Mouse (Mus musculus) embryonic stem cell, embryonic (primary cell): ENCODE data around the gene Arhgap11a.

Experiments
- CTCF ChIA-PET, 4 experiments: fragments of 300-600 bp in 2 of 4; fragments of 350-600 bp in 2 of 4; sonication (Branson Sonifier 250); formaldehyde crosslinking; loops; one replicate each; lab custom pipeline; 2022; ENCODE audit warnings: inconsistent platforms in 2 of 4; lab: Charles Lee
- POLR2A ChIA-PET, 4 experiments: fragments of 300-600 bp in 2 of 4; fragments of 350-600 bp in 2 of 4; sonication (Branson Sonifier 250); formaldehyde crosslinking; loops; one replicate each; lab custom pipeline; 2022; ENCODE audit warnings: antibody characterized with exemption in 4 of 4, inconsistent platforms in 1 of 4; lab: Charles Lee

The Arhgap11a gene

DNA sequence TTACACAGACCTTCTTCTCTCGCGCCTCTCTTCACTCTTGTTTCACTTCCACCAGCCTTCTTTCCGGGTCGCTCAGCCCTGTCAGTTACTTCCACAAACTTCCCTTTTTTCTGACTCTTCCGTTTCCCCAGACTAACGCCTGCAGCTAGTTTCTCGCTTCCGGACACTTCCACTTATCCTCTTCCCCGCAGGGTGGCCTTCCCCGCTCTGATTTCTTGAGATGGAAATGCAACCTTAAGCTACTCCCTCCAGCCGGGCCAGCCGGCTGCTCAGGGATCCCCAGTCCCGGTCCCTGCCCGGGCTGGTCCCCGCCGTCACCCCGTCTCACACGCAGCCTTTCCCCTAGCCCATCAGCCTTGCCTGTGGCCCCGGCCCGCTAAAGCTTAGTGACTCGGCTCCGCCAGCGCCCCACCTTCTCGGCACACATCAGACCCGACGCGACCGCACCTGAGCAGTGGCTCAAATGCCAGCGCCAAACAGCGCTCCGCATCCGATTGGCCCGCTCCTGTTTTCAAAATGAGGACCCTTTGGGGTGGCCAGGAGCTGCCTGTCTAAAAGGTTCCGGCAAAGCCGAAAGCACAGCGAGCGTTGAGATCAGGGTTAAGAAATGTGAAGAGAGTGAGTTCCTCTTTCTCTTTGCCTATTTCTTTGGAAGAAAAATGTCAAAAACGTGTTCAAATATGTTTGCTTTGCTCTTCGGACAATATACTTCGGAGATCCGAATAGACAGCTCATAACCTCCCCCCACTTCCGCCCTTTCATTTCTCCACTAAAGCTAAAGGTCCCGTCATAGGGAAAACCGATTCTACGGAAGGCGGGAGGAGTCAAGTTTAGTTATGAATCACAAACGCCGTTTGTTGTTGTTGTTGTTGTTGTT lies at the start of gene Arhgap11a:
Gene Arhgap11a, minus strand, starts transcription at position 417 of the 877 bp plus-strand sequence.
- CTCF ChIA-PET: interaction anchor here (0.5 to 1.3 kb wide), 7 partner anchors 16 to 1097 kb away, joined by 3 to 6 read pairs (median 3); no protein-coding TSS in a partner anchor
- POLR2A ChIA-PET: interaction anchor here (0.5 to 4.7 kb wide), 76 partner anchors 9 to 1725 kb away, joined by 3 to 62 read pairs (median 4); partner anchors contain the start of genes Scg5 (in 4 of the 4), Zfp770 (in 3 of the 4), Emc4 (in 2 of the 4) and Gjd2 (in 2 of the 4)

GRCm38 (mm10) chr2:113893385-113894122 lies 45.1 kb upstream of the Arhgap11a start:
- ChIA-PET CTCF (no interaction called here), POLR2A (interaction anchor here in 1 of 4 experiments (1.5 kb wide), 1 partner anchor 44 kb away, joined by 3 read pairs; no protein-coding TSS in a partner anchor)

GRCm38 (mm10) chr2:113887166-113887565 lies 38.7 kb upstream of the Arhgap11a start:
- CTCF ChIA-PET: no interaction called here

DNA sequence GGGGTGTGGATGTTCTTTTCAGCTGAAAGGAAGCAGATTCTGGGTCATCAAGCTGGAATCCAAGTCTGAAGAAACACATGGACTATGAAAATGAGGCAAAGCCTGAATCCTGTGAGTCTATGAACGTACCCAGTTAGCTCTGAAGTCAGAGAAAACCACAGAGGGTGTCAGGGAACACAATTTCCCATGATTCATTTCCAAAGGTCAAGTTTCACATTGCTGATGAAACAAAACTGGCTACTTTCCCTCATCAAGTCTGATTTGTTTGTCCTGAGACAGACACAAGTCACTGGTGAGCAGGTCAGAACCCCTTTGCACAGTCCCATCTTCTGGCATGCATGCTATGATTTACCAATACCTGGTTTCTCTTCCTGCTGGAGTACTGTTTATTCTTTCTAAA lies 37.6 kb upstream of the Arhgap11a start:
- POLR2A ChIA-PET: interaction anchor here in 2 of 4 experiments (0.6 to 2.6 kb wide), 2 partner anchors 37 to 853 kb away, joined by 3 to 6 read pairs; partner anchors contain the start of gene Arhgap11a (in 1 of the 2)
- CTCF ChIA-PET: no interaction called here

More at GRCm38 (mm10) chr2:113887166-113887565, 38.7 kb upstream of the Arhgap11a start:
- POLR2A ChIA-PET: interaction anchor here in 1 of 4 experiments (0.9 kb wide), 1 partner anchor 17 kb away, joined by 3 read pairs; no protein-coding TSS in a partner anchor

DNA sequence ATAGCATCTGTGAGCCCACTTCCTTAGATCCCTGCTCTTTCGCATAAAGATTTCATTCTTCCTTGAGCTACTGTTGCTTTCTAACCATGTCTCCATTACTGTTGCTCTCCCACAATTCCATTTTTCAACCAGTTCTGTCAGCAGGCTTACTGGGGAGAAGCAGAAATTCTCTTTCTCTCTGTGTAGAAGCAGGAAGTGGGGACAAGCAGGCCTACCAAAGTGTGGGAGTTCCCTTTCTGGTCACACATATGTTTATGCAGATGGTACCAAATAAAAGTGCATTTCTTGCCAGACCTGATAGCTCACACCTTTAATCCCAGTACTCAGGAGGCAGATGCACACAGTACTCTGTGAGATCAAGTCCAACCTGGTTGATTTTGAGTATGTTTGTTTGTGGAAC lies 21.7 kb upstream of the Arhgap11a start:
- POLR2A ChIA-PET: interaction anchor here in 1 of 4 experiments (1.2 kb wide), 1 partner anchor 21 kb away, joined by 3 read pairs; the partner anchor contains the start of gene Arhgap11a
- CTCF ChIA-PET: no interaction called here

- POLR2A ChIA-PET: no interaction called here
- CTCF ChIA-PET: no interaction called here
Observed at GRCm38 (mm10) chr2:113868404-113868803, 19.9 kb upstream of the Arhgap11a start.

- POLR2A ChIA-PET: interaction anchor here in 1 of 4 experiments (1.3 kb wide), 1 partner anchor 18 kb away, joined by 3 read pairs; no protein-coding TSS in a partner anchor
- CTCF ChIA-PET: no interaction called here
Observed at GRCm38 (mm10) chr2:113866155-113866554, 17.7 kb upstream of the Arhgap11a start.

- ChIA-PET POLR2A (interaction anchor here (0.5 to 4.7 kb wide), 70 partner anchors 10 to 1481 kb away, joined by 3 to 62 read pairs (median 4); partner anchors contain the start of genes Scg5 (in 4 of the 4), Zfp770 (in 3 of the 4), Emc4 (in 2 of the 4) and Gjd2 (in 2 of the 4)), CTCF (interaction anchor here in 3 of 4 experiments (0.6 to 1.3 kb wide), 5 partner anchors 16 to 1098 kb away, joined by 3 to 6 read pairs (median 3); no protein-coding TSS in a partner anchor)
Observed at GRCm38 (mm10) chr2:113849141-113849540, 680 bp upstream of the Arhgap11a start.

DNA sequence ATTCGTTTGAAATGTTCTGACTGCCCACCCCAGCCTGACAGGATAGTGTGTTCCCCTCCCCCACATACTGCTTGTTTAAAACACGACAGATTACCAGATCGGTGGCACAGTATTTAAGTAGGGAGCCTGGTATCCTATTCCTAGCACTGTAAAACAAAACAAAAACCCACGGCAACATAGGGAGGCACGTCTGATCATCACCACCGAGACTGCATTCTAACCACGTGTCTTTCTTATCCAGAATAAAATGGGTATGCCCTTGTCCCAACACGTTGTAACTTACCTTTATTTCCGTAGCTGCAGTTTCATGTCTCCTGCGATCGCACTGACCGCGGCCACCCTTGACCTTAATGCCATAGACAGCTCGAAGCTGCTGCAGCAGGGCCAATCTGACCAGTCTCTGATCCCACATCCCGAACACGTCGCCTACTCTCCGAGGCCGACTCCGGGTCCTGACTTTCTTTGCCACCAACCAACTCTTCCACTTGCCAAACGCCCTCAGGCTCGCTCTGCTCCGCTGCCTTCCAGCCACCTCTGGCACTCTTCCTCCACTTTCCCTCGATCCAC lies 700 bp downstream of the Arhgap11a start:
- ChIA-PET CTCF (interaction anchor here in 2 of 4 experiments (0.5 to 1.3 kb wide), 2 partner anchors 119 to 224 kb away, joined by 3 read pairs; no protein-coding TSS in a partner anchor), POLR2A (interaction anchor here (0.6 to 4.7 kb wide), 49 partner anchors 8 to 1726 kb away, joined by 3 to 62 read pairs (median 6); partner anchors contain the start of genes Scg5 (in 4 of the 4), Zfp770 (in 2 of the 4) and Gjd2 (in 1 of the 4))

GRCm38 (mm10) chr2:113845081-113845480 lies 3.4 kb downstream of the Arhgap11a start:
- ChIA-PET POLR2A (interaction anchor here in 3 of 4 experiments (0.8 to 4.7 kb wide), 5 partner anchors 15 to 356 kb away, joined by 3 to 40 read pairs (median 4); partner anchors contain the start of genes Scg5 (in 3 of the 3) and Zfp770 (in 1 of the 3)), CTCF (no interaction called here)

GRCm38 (mm10) chr2:113841656-113842437 lies 6.6 kb downstream of the Arhgap11a start:
- ChIA-PET CTCF (interaction anchor here in 1 of 4 experiments (0.5 kb wide), 1 partner anchor 218 kb away, joined by 3 read pairs; no protein-coding TSS in a partner anchor), POLR2A (interaction anchor here in 1 of 4 experiments (2.9 kb wide), 1 partner anchor 13 kb away, joined by 17 read pairs; the partner anchor contains the start of gene Scg5)

- ChIA-PET POLR2A (interaction anchor here in 3 of 4 experiments (1.3 to 2.3 kb wide), 5 partner anchors 9 to 10 kb away, joined by 3 to 15 read pairs (median 8); partner anchors contain the start of genes Arhgap11a (in 3 of the 3) and Scg5 (in 1 of the 3)), CTCF (no interaction called here)
Observed at GRCm38 (mm10) chr2:113839488-113839887, 9.0 kb downstream of the Arhgap11a start.

DNA sequence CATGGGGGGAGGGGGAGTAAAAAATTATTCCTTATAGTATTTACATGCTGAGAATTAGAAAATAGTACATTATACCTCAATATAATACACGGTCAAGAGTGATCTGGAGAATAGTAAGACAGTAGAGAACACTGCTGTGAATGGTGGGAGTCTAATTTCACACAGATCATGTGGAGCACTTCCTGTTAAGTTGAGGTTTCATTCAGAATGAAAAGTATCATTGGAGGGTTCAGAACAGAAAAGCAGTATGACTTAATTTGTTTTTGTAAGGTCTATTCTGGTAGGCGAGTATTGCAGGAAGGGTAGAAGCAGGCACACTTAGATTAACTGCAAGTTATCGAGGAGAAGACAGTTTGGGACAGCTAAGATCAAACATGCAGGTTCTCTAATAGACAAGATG lies 13.2 kb downstream of the Arhgap11a start:
- ChIA-PET POLR2A (interaction anchor here in 3 of 4 experiments (1.0 to 3.2 kb wide), 3 partner anchors 8 to 14 kb away, joined by 3 to 15 read pairs (median 13); partner anchors contain the start of gene Arhgap11a (in 2 of the 3)), CTCF (no interaction called here)

- POLR2A ChIA-PET: interaction anchor here (0.6 to 4.4 kb wide), 18 partner anchors 9 to 841 kb away, joined by 3 to 62 read pairs (median 4); partner anchors contain the start of gene Arhgap11a (in 4 of the 4)
- CTCF ChIA-PET: interaction anchor here in 2 of 4 experiments (0.6 to 1.0 kb wide), 5 partner anchors 139 to 399 kb away, joined by 3 to 15 read pairs (median 13); no protein-coding TSS in a partner anchor
Observed at GRCm38 (mm10) chr2:113828943-113829882, 19.2 kb downstream of the Arhgap11a start, which contains the start of gene Scg5. Gene Scg5 (minus strand): TSS chr2:113829121.
